Comparison of ENCODE assay signal across 7 mouse cellular contexts in the genomic region with DNA sequence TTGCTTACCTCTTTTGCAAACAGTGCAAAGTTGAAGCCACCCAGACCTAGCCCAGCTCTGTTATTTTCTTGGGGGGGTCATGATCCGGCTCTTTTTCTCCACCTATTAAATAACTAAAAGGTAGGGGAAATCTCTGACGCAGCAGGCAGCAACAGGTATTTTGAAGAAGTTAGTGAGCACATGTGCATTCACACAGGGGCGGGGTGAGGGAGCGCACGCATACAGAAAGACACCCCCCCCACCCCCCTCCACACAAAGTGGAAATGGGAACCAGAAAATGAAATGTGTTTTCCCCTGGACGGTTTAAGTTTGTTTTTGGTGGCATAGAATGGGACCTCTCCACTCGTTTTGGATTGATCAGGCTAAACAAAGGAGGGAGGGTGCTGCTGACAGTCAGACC. TPM values are rescaled to one million over a fixed set of nuclear protein-coding genes. Genes with fewer than 3 reads are reported as not detected.
DNase-seq lines count a peak whose midpoint lies in the region; ATAC-seq lines count a peak whose summit lies in the region.

No protein-coding gene starts in this region.

- peak overlapping the region; percentile 74 for H3K4me2 ChIP-seq in forebrain, embryonic 14.5 days (ENCODE audit: low read length)
- H3K4me2 ChIP-seq in liver, embryonic 15.5 days: peak overlapping the region; percentile 68

- peaks cover 3% of the 10 kb centered on the region; the same call in 1 of the 2 replicates for H3K27me3 ChIP-seq in forebrain, embryonic 14.5 days (replicated peaks; ENCODE audit: control insufficient read depth, insufficient read depth, low read length)
- H3K27me3 ChIP-seq in liver, embryonic 15.5 days: peaks cover 49% of the 10 kb centered on the region

- no peaks in the 10 kb centered on the region for H3K36me3 ChIP-seq in forebrain, embryonic 14.5 days (ENCODE audit: control insufficient read depth, insufficient read depth, low read length)
- no peaks in the 10 kb centered on the region for H3K36me3 ChIP-seq in liver, embryonic 15.5 days (replicated peaks)

- ATAC-seq in forebrain, embryonic 14.5 days: no peak
- ATAC-seq in liver, embryonic 15.5 days (ENCODE audit: insufficient read depth): no peak
- ATAC-seq in megakaryocyte-erythroid progenitor cell, adult 5-6 weeks (replicated peaks; ENCODE audit: low FRiP score, low TSS enrichment, poor library complexity, severe bottlenecking): no peak

- no peaks in the 10 kb centered on the region for H3K4me1 ChIP-seq in forebrain, embryonic 14.5 days (ENCODE audit: control insufficient read depth, insufficient read depth, low read length)
- peaks cover 63% of the 10 kb centered on the region for H3K4me1 ChIP-seq in liver, embryonic 15.5 days (replicated peaks)

- H3K9me3 ChIP-seq in forebrain, embryonic 14.5 days (replicated peaks; ENCODE audit: control insufficient read depth, low read length): no peaks in the 10 kb centered on the region
- H3K9me3 ChIP-seq in liver, embryonic 15.5 days (replicated peaks): no peaks in the 10 kb centered on the region

- H3K27ac ChIP-seq in forebrain, embryonic 14.5 days (ENCODE audit: low read depth, low read length): no peak overlapping the region
- H3K27ac ChIP-seq in liver, embryonic 15.5 days (replicated peaks): no peak overlapping the region

- no peak overlapping the region; the same call in 1 of the 2 replicates for H3K9ac ChIP-seq in forebrain, embryonic 14.5 days (ENCODE audit: low read length)
- no peak overlapping the region for H3K9ac ChIP-seq in liver, embryonic 15.5 days

- peak; percentile 33 to 40 for DNase-seq in spleen, postnatal 36 days (ENCODE audit: low spot score in 2 of 2)
- no peak for DNase-seq in spleen, adult 12 weeks (ENCODE audit: low spot score)
- no peak for DNase-seq in forebrain, embryonic 14.5 days (ENCODE audit: low spot score)
- no peak for DNase-seq in urinary bladder, postnatal 25 days (ENCODE audit: low spot score)
- DNase-seq in urinary bladder, postnatal 14 days (ENCODE audit: low spot score): no peak

- H3K4me3 ChIP-seq in forebrain, embryonic 14.5 days (ENCODE audit: low read depth, low read length): peak overlapping the region; percentile 44; the same call in 1 of the 2 replicates
- H3K4me3 ChIP-seq in liver, embryonic 15.5 days (replicated peaks): peak overlapping the region; percentile 57

- WGBS in forebrain, embryonic 14.5 days: 9% methylated on average over 7 of the region's 7 CpGs
- 7% methylated on average over 7 of the region's 7 CpGs for WGBS in liver, embryonic 15.5 days (ENCODE audit: insufficient replicate concordance)

RNA-seq across cellular contexts. Expression of a gene that starts 7.1 kb away (rescaled TPM):
- 11.5 and 14.2 TPM in 2 replicates for polyA plus RNA-seq in forebrain, embryonic 14.5 days (2014; fragmentation: Nextera tagmentation; extraction: Ambion mirVana)
- 23.0 and 23.7 TPM in 2 replicates for polyA plus RNA-seq in liver, embryonic 15.5 days (2015; fragmentation: Nextera tagmentation; extraction: Ambion mirVana)
- total RNA-seq in megakaryocyte-erythroid progenitor cell, adult 5-6 weeks (2014; fragmentation: Nextera tagmentation): not detected in 2 replicates
- 0.76 TPM in 1 of 2 replicates, not detected in the other for total RNA-seq in megakaryocyte-erythroid progenitor cell, adult 5-6 weeks (2017)

RNA-seq across cellular contexts. Expression of a gene that starts 7.1 kb away (rescaled TPM):
- 2.2 and 2.8 TPM in 2 replicates for polyA plus RNA-seq in forebrain, embryonic 14.5 days (2014; fragmentation: Nextera tagmentation; extraction: Ambion mirVana)
- 6.8 and 7.4 TPM in 2 replicates for polyA plus RNA-seq in liver, embryonic 15.5 days (2015; fragmentation: Nextera tagmentation; extraction: Ambion mirVana)
- total RNA-seq in megakaryocyte-erythroid progenitor cell, adult 5-6 weeks (2014; fragmentation: Nextera tagmentation): not detected in 2 replicates
- not detected in 2 replicates for total RNA-seq in megakaryocyte-erythroid progenitor cell, adult 5-6 weeks (2017)

RNA-seq across cellular contexts. Expression of a gene that starts 9.6 kb away (rescaled TPM):
- polyA plus RNA-seq in forebrain, embryonic 14.5 days (2014; fragmentation: Nextera tagmentation; extraction: Ambion mirVana): not detected in 2 replicates
- polyA plus RNA-seq in liver, embryonic 15.5 days (2015; fragmentation: Nextera tagmentation; extraction: Ambion mirVana): not detected in 2 replicates
- total RNA-seq in megakaryocyte-erythroid progenitor cell, adult 5-6 weeks (2014; fragmentation: Nextera tagmentation): not detected in 2 replicates
- total RNA-seq in megakaryocyte-erythroid progenitor cell, adult 5-6 weeks (2017): not detected in 2 replicates

RNA-seq across cellular contexts. Expression of a gene that starts 26.3 kb away (rescaled TPM):
- polyA plus RNA-seq in forebrain, embryonic 14.5 days (2014; fragmentation: Nextera tagmentation; extraction: Ambion mirVana): not detected in 2 replicates
- 1.2 and 1.7 TPM in 2 replicates for polyA plus RNA-seq in liver, embryonic 15.5 days (2015; fragmentation: Nextera tagmentation; extraction: Ambion mirVana)
- total RNA-seq in megakaryocyte-erythroid progenitor cell, adult 5-6 weeks (2014; fragmentation: Nextera tagmentation): not detected in 2 replicates
- 0.99 and 5.2 TPM in 2 replicates for total RNA-seq in megakaryocyte-erythroid progenitor cell, adult 5-6 weeks (2017)

RNA-seq across cellular contexts. Expression of a gene that starts 30.4 kb away (rescaled TPM):
- not detected in 2 replicates for polyA plus RNA-seq in forebrain, embryonic 14.5 days (2014; fragmentation: Nextera tagmentation; extraction: Ambion mirVana)
- polyA plus RNA-seq in liver, embryonic 15.5 days (2015; fragmentation: Nextera tagmentation; extraction: Ambion mirVana): not detected in 2 replicates
- total RNA-seq in megakaryocyte-erythroid progenitor cell, adult 5-6 weeks (2014; fragmentation: Nextera tagmentation): not detected in 2 replicates
- total RNA-seq in megakaryocyte-erythroid progenitor cell, adult 5-6 weeks (2017): not detected in 2 replicates

Comparison
In these comparisons a context has a peak if more than half of its experiments do, and no peak if none do; other contexts are left out.
1. DNase-seq: peak in spleen, postnatal 36 days (2 of 2); none in spleen, adult 12 weeks (single experiment), forebrain, embryonic 14.5 days (single experiment), urinary bladder, postnatal 25 days (single experiment) and urinary bladder, postnatal 14 days (single experiment).